Mouse (Mus musculus) forebrain, embryonic 15.5 days (tissue): ENCODE measurements around the gene Pxk. TPM values are rescaled to one million over a fixed set of nuclear protein-coding genes. Genes with fewer than 3 reads are reported as not detected.

Experiments
- ATAC-seq: fragments of 200-750 bp; cut with Nextera tagmentation; replicated peaks from 2 replicates; pipeline ENCODE4 v1.8.0; 2017; ENCODE audit warnings: mild to moderate bottlenecking, moderate TSS enrichment, moderate library complexity
- H3K27ac ChIP-seq: fragments of 300-500 bp; sonication (generic); replicated peaks from 2 replicates; pipeline ENCODE4 v1.5.1; 2015; ENCODE audit warnings: mild to moderate bottlenecking, inconsistent platforms
- H3K27me3 ChIP-seq: fragments of 300-500 bp; sonication (generic); 2 replicates; pipeline ENCODE4 v1.6.1; 2015; ENCODE audit warnings: inconsistent platforms
- H3K36me3 ChIP-seq: fragments of 300-500 bp; sonication (generic); 2 replicates; pipeline ENCODE4 v1.6.1; 2015; ENCODE audit warnings: mild to moderate bottlenecking, inconsistent platforms
- H3K4me1 ChIP-seq: fragments of 300-500 bp; sonication (generic); 2 replicates; pipeline ENCODE4 v1.6.1; 2015; ENCODE audit warnings: inconsistent platforms
- H3K4me2 ChIP-seq: fragments of 300-500 bp; sonication (generic); replicated peaks from 2 replicates; pipeline ENCODE4 v1.6.1; 2015; ENCODE audit warnings: mild to moderate bottlenecking, inconsistent platforms
- H3K4me3 ChIP-seq: fragments of 300-500 bp; sonication (generic); 2 replicates; pipeline ENCODE4 v1.5.1; 2015; ENCODE audit warnings: mild to moderate bottlenecking, inconsistent platforms
- H3K9ac ChIP-seq: fragments of 300-500 bp; sonication (generic); replicated peaks from 2 replicates; pipeline ENCODE4 v1.6.1; 2015; ENCODE audit warnings: mild to moderate bottlenecking, inconsistent platforms
- H3K9me3 ChIP-seq: fragments of 300-500 bp; sonication (generic); 2 replicates; pipeline ENCODE4 v1.6.1; 2016; ENCODE audit warnings: inconsistent platforms
- WGBS: fragments of 180-500 bp; shearing (Covaris S2); methylation state at CpG from one replicate; pipeline ENCODE4 v1.1.7; 2015; ENCODE audit warnings: mixed read lengths; 5-methylcytosine and 5-hydroxymethylcytosine counted together
- polyA plus RNA-seq: library from polyadenylated mRNA; unstranded; fragments of >200 nt; fragmentation: Nextera tagmentation; extraction: Ambion mirVana; gene quantifications from 2 replicates; pipeline ENCODE4 v1.2.1, GENCODE M21; 2015

The Pxk gene
- polyA plus RNA-seq, 1 experiment from 2014 or later: 51.8 TPM

DNA sequence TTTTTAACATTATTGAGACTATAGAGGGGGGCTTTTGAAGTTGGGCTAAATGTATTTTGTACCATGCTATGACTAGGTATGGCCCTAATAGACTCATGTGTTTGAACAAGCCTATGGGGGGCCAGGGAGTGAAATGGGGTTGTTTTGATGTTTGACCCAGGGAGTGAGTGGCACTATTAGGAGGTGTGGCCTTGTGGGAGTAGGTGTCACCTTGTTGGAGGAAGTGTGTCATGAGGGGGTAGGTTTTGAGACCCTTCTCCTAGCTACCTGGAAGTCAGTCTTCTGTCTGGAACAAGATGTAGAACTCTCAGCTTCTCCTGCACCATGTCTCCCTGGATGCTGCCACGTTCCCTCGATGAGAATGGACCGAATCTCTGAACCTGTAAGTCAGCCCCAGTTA, 92.5 kb downstream of the Pxk start:
- H3K9me3 ChIP-seq: no peaks in the 10 kb centered on the region
- peaks cover 5% of the 10 kb centered on the region; the same call in 1 of the 2 replicates for H3K4me1 ChIP-seq
- H3K4me3 ChIP-seq: no peak overlapping the region
- no peak overlapping the region for H3K27ac ChIP-seq
- 88% methylated on average over 3 of the region's 3 CpGs for WGBS
- H3K4me2 ChIP-seq: no peak overlapping the region
- no peaks in the 10 kb centered on the region for H3K27me3 ChIP-seq
- no peaks in the 10 kb centered on the region for H3K36me3 ChIP-seq
- ATAC-seq: no peak
- no peak overlapping the region for H3K9ac ChIP-seq

- 84% methylated on average over 12 of the region's 12 CpGs for WGBS
- Histone ChIP-seq H3K4me1 (peaks cover 4% of the 10 kb centered on the region; the same call in 1 of the 2 replicates), H3K4me3 (no peak overlapping the region), H3K36me3 (no peaks in the 10 kb centered on the region), H3K27ac (no peak overlapping the region), H3K27me3 (no peaks in the 10 kb centered on the region), H3K4me2 (no peak overlapping the region), H3K9ac (no peak overlapping the region), H3K9me3 (no peaks in the 10 kb centered on the region)
- no peak for ATAC-seq
Measured at GRCm38 (mm10) chr14:8191331-8191965, 93.4 kb downstream of the Pxk start.

GRCm38 (mm10) chr14:8192727-8193126, 94.7 kb downstream of the Pxk start:
- 88% methylated on average over 6 of the region's 6 CpGs for WGBS
- Histone ChIP-seq H3K27me3 (no peaks in the 10 kb centered on the region), H3K36me3 (no peaks in the 10 kb centered on the region), H3K4me3 (no peak overlapping the region), H3K4me1 (no peaks in the 10 kb centered on the region), H3K4me2 (no peak overlapping the region), H3K9me3 (no peaks in the 10 kb centered on the region), H3K9ac (no peak overlapping the region), H3K27ac (no peak overlapping the region)
- ATAC-seq: no peak

DNA sequence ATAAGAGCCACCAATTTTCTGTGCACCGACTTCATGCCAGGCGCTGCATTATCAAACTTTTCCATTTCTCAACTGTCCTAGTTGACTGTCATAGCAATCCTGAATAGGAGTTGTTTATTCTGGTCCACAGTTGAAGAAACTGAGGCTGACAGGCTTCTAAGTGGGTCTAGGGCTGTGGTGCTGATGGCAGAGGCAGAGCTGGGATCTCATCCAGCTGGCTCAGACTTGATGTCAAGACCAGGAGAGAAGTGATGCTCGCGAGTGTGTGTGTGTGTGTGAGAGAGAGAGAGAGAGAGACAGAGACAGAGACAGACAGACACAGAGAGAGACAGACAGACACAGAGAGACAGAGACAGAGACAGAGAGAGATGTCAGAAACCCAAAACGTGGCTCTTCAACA, 102.8 kb downstream of the Pxk start:
- 45% methylated on average over 5 of the region's 5 CpGs for WGBS
- Histone ChIP-seq H3K27ac (no peak overlapping the region), H3K4me3 (no peak overlapping the region), H3K9me3 (no peaks in the 10 kb centered on the region), H3K4me2 (no peak overlapping the region), H3K4me1 (peaks cover 11% of the 10 kb centered on the region), H3K27me3 (no peaks in the 10 kb centered on the region), H3K36me3 (no peaks in the 10 kb centered on the region), H3K9ac (no peak overlapping the region)
- peak; percentile 63; the same call in 1 of the 2 replicates for ATAC-seq

GRCm38 (mm10) chr14:8201715-8202114, 103.7 kb downstream of the Pxk start:
- Histone ChIP-seq H3K9me3 (no peaks in the 10 kb centered on the region), H3K27me3 (no peaks in the 10 kb centered on the region), H3K4me1 (peaks cover 11% of the 10 kb centered on the region), H3K9ac (no peak overlapping the region), H3K4me3 (no peak overlapping the region), H3K4me2 (no peak overlapping the region), H3K27ac (no peak overlapping the region), H3K36me3 (no peaks in the 10 kb centered on the region)
- 80% methylated on average over 3 of the region's 3 CpGs for WGBS
- ATAC-seq: no peak

DNA sequence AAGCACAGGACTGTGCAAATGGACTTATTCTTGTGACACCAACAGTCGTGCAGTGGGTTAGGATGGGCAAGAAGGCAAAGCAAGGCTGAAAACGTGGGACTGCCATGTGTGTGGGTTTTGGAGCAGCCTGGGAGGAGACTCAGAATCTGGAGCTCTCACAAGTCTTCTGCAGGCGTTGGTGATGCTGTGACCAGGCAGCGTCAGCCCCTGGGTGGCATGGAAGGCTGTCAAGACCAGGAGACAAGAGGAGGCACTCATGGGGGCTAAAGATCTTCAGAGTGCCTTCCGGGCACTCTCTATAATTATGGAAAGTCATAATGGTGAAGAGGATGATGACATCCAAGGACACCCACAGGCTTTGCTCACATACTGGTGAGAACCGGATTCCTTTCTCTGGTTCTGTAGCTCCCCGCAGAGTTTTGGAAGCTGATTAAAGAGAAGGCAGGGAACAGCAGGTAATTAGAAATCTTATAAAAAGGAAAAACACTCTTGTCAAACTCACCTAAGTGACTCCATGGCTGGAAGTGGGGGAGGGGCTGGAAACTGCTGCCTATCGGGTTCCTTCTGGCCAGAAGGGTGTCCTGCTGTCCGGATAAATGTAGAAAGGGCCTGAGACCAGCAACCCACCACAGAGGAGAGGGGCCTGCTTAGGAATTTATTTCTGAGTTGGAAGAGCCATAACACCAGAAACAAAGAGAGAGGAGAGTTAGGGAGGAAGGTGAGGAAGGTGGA, 108.3 kb downstream of the Pxk start:
- 51% methylated on average over 9 of the region's 9 CpGs for WGBS

GRCm38 (mm10) chr14:8207105-8207504, 109.1 kb downstream of the Pxk start:
- WGBS: 15% methylated on average over 5 of the region's 5 CpGs
- peak; percentile 51; the same call in 1 of the 2 replicates for ATAC-seq
- H3K27ac ChIP-seq: peak overlapping the region; percentile 17
- no peak overlapping the region for H3K9ac ChIP-seq
- no peaks in the 10 kb centered on the region for H3K36me3 ChIP-seq
- H3K4me2 ChIP-seq: no peak overlapping the region
- no peaks in the 10 kb centered on the region for H3K9me3 ChIP-seq
- peaks cover 16% of the 10 kb centered on the region for H3K4me1 ChIP-seq
- H3K27me3 ChIP-seq: no peaks in the 10 kb centered on the region
- no peak overlapping the region for H3K4me3 ChIP-seq

More for the DNA sequence above, 108.3 kb downstream of the Pxk start:
- no peak overlapping the region for H3K27ac ChIP-seq
- H3K4me3 ChIP-seq: no peak overlapping the region
- H3K4me1 ChIP-seq: peaks cover 16% of the 10 kb centered on the region
- no peak overlapping the region for H3K9ac ChIP-seq
- no peaks in the 10 kb centered on the region for H3K27me3 ChIP-seq
- no peaks in the 10 kb centered on the region for H3K9me3 ChIP-seq
- no peaks in the 10 kb centered on the region for H3K36me3 ChIP-seq
- ATAC-seq: no peak
- no peak overlapping the region for H3K4me2 ChIP-seq

DNA sequence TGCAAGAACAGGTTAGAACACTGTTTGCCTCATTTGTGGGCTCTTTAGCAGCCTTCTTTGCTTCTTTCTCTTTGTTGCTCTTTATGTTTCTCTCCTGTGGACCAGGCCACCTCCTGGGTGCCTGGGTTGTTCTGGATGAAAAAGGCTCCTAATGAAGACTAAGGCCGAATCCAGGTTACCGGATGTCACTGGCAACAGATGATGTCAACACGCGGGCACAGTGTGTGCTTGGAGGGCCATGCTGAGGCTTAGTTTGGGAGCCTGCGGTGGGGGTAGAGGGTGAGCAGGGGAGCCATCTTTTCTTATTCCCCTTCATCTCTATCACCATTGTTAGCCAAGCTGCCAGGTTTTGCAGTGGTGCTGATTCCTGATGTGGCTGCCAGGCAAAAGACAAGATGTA, 109.5 kb downstream of the Pxk start:
- Histone ChIP-seq H3K36me3 (no peaks in the 10 kb centered on the region), H3K27me3 (no peaks in the 10 kb centered on the region), H3K4me3 (no peak overlapping the region), H3K27ac (peak overlapping the region; percentile 17; the same call in 1 of the 2 replicates), H3K9me3 (no peaks in the 10 kb centered on the region), H3K9ac (no peak overlapping the region), H3K4me2 (no peak overlapping the region), H3K4me1 (peaks cover 16% of the 10 kb centered on the region)
- WGBS: 56% methylated on average over 5 of the region's 5 CpGs
- no peak for ATAC-seq

- peak; percentile 55 for ATAC-seq
Measured at GRCm38 (mm10) chr14:8208876-8209275, 110.9 kb downstream of the Pxk start.

DNA sequence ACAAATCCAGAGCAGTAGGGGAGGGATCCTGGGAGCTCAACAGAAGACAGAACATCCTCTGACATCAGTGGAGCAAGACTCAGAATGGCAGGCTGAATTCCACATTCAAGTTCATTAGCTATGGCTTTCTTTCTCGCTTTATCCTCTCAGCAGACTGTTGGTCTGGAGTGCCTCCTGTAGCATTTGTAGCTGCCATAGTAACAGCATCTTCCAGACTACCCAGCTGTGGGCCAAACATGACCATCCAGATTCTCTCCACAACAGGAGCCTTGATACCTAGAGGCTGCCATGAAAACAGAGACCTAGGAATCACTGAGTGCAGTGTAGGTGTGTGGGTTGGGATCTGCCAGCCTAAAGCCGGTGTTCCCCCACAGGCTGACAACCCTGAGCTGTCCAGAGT, 111.9 kb downstream of the Pxk start:
- 87% methylated on average over 2 of the region's 2 CpGs for WGBS
- Histone ChIP-seq H3K36me3 (no peaks in the 10 kb centered on the region), H3K27me3 (no peaks in the 10 kb centered on the region), H3K9me3 (no peaks in the 10 kb centered on the region), H3K9ac (no peak overlapping the region), H3K27ac (no peak overlapping the region), H3K4me3 (no peak overlapping the region), H3K4me2 (no peak overlapping the region), H3K4me1 (peaks cover 22% of the 10 kb centered on the region)
- no peak for ATAC-seq

More at GRCm38 (mm10) chr14:8208876-8209275, 110.9 kb downstream of the Pxk start:
- Histone ChIP-seq H3K4me3 (no peak overlapping the region), H3K9me3 (no peaks in the 10 kb centered on the region), H3K27me3 (no peaks in the 10 kb centered on the region), H3K36me3 (no peaks in the 10 kb centered on the region), H3K27ac (peak overlapping the region; percentile 63), H3K4me2 (no peak overlapping the region), H3K4me1 (peaks cover 18% of the 10 kb centered on the region), H3K9ac (no peak overlapping the region)
- 49% methylated on average over 3 of the region's 3 CpGs for WGBS

DNA sequence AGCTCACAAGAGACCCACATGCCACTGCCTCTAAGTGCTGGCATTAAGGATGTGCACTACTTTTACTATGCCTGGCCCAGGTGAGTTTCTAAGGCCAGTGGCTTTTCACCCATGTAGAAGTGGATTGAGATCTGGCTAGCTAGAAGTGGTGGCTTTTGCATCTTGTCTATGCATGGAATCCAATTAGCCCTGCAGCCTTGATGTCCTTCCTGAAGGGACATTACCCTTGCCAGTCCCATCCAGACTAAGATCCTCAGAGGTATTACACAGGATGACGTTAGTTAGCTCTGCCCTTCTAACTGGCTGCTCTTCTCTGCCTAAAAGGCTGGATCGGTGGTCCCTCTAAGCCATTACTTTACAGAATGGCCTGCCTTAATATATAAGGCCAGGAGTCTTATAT, 115.0 kb downstream of the Pxk start:
- no peak overlapping the region for H3K27ac ChIP-seq
- H3K9ac ChIP-seq: no peak overlapping the region
- no peak overlapping the region for H3K4me3 ChIP-seq
- H3K4me2 ChIP-seq: no peak overlapping the region
- H3K4me1 ChIP-seq: peaks cover 40% of the 10 kb centered on the region
- no peaks in the 10 kb centered on the region for H3K27me3 ChIP-seq
- 67% methylated on average over 2 of the region's 2 CpGs for WGBS
- ATAC-seq: no peak
- no peaks in the 10 kb centered on the region for H3K9me3 ChIP-seq
- no peaks in the 10 kb centered on the region for H3K36me3 ChIP-seq

GRCm38 (mm10) chr14:8213803-8214224, 115.8 kb downstream of the Pxk start, which contains the start of gene Kctd6:
Gene Kctd6 (plus strand): TSS chr14:8214140.
- Histone ChIP-seq H3K27me3 (no peaks in the 10 kb centered on the region), H3K36me3 (no peaks in the 10 kb centered on the region), H3K9ac (peak within 1 kb of the TSS; percentile 83), H3K4me1 (peaks cover 44% of the 10 kb centered on the region), H3K27ac (peak within 1 kb of the TSS; percentile 94), H3K9me3 (no peaks in the 10 kb centered on the region), H3K4me2 (peak within 1 kb of the TSS; percentile 65), H3K4me3 (peak within 1 kb of the TSS; percentile 62)
- 0% methylated on average over 43 of the region's 49 CpGs for WGBS
- peak; percentile 94 for ATAC-seq
